Mouse (Mus musculus): ENCODE results near the gene Catsper3.

DNA sequence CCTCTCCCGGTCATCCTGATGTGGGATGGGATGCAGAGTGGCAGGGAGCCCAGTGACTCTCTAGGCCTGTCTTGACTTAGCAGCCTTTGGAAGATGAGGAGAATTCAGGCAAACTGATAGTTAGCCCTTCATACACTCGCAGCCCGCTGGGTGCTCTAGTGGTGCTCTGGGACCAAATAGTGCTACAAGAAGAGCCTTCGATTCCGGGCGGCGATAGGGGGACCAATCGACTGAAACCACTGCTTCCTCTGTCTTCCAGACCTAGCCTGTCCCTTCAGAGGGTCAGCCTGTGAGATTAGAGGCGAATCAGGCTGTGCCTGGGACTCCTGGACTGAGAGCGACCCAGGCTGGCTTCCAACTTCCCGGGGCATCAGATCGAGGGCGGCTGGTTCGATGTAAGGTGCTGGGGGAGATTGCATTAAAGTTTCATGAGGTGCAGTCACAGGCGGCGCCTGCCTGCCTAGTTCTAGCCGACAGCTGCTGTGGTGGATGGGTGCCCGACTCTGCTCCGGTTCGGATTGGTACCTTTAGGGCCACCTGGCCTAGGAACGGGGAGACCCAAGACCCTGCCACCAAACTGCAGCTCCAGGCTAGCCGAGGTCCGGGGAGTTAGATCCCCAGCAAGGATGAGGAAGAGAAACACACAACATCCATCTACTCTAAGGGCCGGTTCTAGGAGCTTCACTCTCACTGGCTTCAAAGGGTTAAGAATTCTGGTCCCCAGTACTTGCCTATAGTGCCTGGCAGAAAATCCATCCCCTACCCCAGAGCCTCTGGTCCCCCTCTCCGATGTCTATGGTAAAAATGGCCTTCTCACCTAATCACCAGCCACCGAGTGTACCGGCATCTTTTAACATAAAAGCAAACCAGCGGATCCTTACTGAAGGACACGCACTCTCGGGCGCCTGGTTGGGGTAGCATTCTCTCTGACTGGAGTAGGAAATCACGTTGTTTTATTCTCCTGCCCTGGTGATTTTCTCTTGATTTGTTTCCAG lies 52.7 kb downstream of the Catsper3 start:
- TF ChIP-seq CTCF (IDR thresholded peaks at IDR 0.05; ENCODE audit: control insufficient read depth, insufficient read depth, insufficient read length) (no peak), USF1 (IDR thresholded peaks at IDR 0.05; ENCODE audit: low read depth) (no peak), MAX (IDR thresholded peaks at IDR 0.05) (no peak), MYOD1 (IDR thresholded peaks at IDR 0.05; ENCODE audit: control insufficient read depth, insufficient read length, low read depth) (no peak)

Data from C2C12 (cell line).